Mouse (Mus musculus) granulocyte monocyte progenitor cell, adult 5-6 weeks (primary cell): ENCODE results near the gene Nup62. TPM values are rescaled to one million over a fixed set of nuclear protein-coding genes. Genes with fewer than 3 reads are reported as not detected.

ENCODE experiments used
- ATAC-seq: replicated peaks from 2 replicates; pipeline ENCODE4 v1.8.0; 2016; ENCODE audit warnings: mild to moderate bottlenecking, moderate TSS enrichment, inconsistent platforms; ENCODE audit not compliant: poor library complexity, severe bottlenecking
- total RNA-seq, 2 experiments: library from RNA; stranded (forward) in 1 of 2; stranded (reverse) in 1 of 2; fragments of 200-712, 200-1000 nt in 1 of 2; fragments of >200 nt in 1 of 2; fragmentation: Nextera tagmentation in 1 of 2; gene quantifications; 2 replicates each; pipeline ENCODE4 v1.2.3; 2014 to 2017

Nup62 gene
- total RNA-seq, 2 experiments from 2014 or later, result 83.0 to 167 TPM

- no peak for ATAC-seq
Measured at GRCm38 (mm10) chr7:44818164-44818563, 2.3 kb downstream of the Nup62 start.

- no peak for ATAC-seq
Measured at GRCm38 (mm10) chr7:44818751-44819235, 2.9 kb downstream of the Nup62 start.

GRCm38 (mm10) chr7:44819391-44819790, 3.5 kb downstream of the Nup62 start:
- ATAC-seq, result no peak

- no peak for ATAC-seq
Measured at GRCm38 (mm10) chr7:44819863-44820262, 4.0 kb downstream of the Nup62 start.

GRCm38 (mm10) chr7:44820525-44820924, 4.6 kb downstream of the Nup62 start:
- ATAC-seq, result no peak

GRCm38 (mm10) chr7:44821666-44822448, 6.0 kb downstream of the Nup62 start:
- ATAC-seq, result 0 out of 2 replicates have a peak, but pooled peaks have one; percentile 12

GRCm38 (mm10) chr7:44823409-44823808, 7.5 kb downstream of the Nup62 start:
- 0 out of 2 replicates have a peak, but pooled peaks have one; percentile 20 for ATAC-seq

- peak; percentile 63 for ATAC-seq
Measured at GRCm38 (mm10) chr7:44824872-44825271, 9.0 kb downstream of the Nup62 start.

- no peak; the same call in 1 of the 2 replicates for ATAC-seq
Measured at GRCm38 (mm10) chr7:44826771-44827170, 10.9 kb downstream of the Nup62 start.

- ATAC-seq, result no peak
Measured at GRCm38 (mm10) chr7:44828706-44829105, 12.8 kb downstream of the Nup62 start.

GRCm38 (mm10) chr7:44832763-44833162, 16.9 kb downstream of the Nup62 start:
- ATAC-seq, result no peak

GRCm38 (mm10) chr7:44835373-44836015, 19.6 kb downstream of the Nup62 start:
- no peak for ATAC-seq

GRCm38 (mm10) chr7:44836016-44836404, 20.1 kb downstream of the Nup62 start:
- no peak for ATAC-seq

- no peak for ATAC-seq
Measured at GRCm38 (mm10) chr7:44836423-44837053, 20.6 kb downstream of the Nup62 start.

GRCm38 (mm10) chr7:44838073-44838472, 22.2 kb downstream of the Nup62 start:
- ATAC-seq, result no peak

GRCm38 (mm10) chr7:44839171-44839490, 23.2 kb downstream of the Nup62 start:
- ATAC-seq, result no peak

- peak; percentile 38 for ATAC-seq
Measured at GRCm38 (mm10) chr7:44839491-44840191, 23.8 kb downstream of the Nup62 start.

GRCm38 (mm10) chr7:44840426-44840825, 24.5 kb downstream of the Nup62 start:
- peak; percentile 61 for ATAC-seq

GRCm38 (mm10) chr7:44841825-44842463, 26.1 kb downstream of the Nup62 start:
- no peak for ATAC-seq

- no peak for ATAC-seq
Measured at GRCm38 (mm10) chr7:44845006-44845405, 29.1 kb downstream of the Nup62 start.
